ENCODE assay signal across 9 mouse cellular contexts in the genomic region with DNA sequence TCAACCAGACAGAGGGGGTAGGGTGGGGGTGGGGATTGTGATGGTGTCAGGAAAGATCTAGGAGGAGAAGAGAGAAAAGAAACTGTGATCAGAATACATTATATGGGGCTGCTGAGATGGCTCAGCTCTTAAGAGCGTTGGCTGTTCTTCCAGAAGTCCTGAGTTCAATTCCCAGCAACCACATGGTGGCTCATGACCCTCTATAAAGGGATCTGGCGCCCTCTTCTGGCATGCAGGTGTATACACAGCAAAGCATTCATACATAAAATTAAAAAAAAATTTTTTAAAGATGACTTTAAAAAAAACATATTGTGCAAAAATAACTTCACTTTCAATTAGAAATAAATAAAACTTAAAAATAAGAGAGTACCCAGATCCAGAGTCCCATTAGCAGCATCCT.
DNase-seq lines count a peak whose midpoint lies in the region; ATAC-seq lines count a peak whose summit lies in the region.
"Had no signal": no experiment of that assay in that cellular context is flagged by ENCODE, and none has a peak within 500 bp of the region (broad histone marks: within the 10 kb centered on the region; RNA-seq: fewer than 3 reads in every experiment).

No protein-coding gene starts in this region.

- no peak overlapping the region for H3K9ac ChIP-seq in hindbrain, embryonic 11.5 days (ENCODE audit: low read depth, low read length)
- no peak overlapping the region for H3K9ac ChIP-seq in hindbrain, embryonic 16.5 days (ENCODE audit: low read depth, low read length)
- no peak overlapping the region for H3K9ac ChIP-seq in forebrain, embryonic 15.5 days (replicated peaks)

- no peaks in the 10 kb centered on the region for H3K27me3 ChIP-seq in hindbrain, embryonic 11.5 days (ENCODE audit: control insufficient read depth, insufficient read depth, low read length)
- no peaks in the 10 kb centered on the region for H3K27me3 ChIP-seq in hindbrain, embryonic 16.5 days (replicated peaks; ENCODE audit: control insufficient read depth, insufficient read depth, low read length)
- H3K27me3 ChIP-seq in forebrain, embryonic 15.5 days: no peaks in the 10 kb centered on the region

- DNase-seq in hindbrain, embryonic 11.5 days (ENCODE audit: low spot score): peak; percentile 41
- DNase-seq in right cerebral cortex, postnatal 4 days: peak; percentile 66
- no peak for DNase-seq in right cerebral cortex, postnatal 25 days
- DNase-seq in cerebellum, adult 8-10 months: peak; percentile 32
- DNase-seq in mesoderm, embryonic 11.5 days (ENCODE audit: low read depth, low spot score): peak; percentile 28
- DNase-seq in ovary, postnatal 10 days (ENCODE audit: low spot score): no peak

- no peak for ATAC-seq in hindbrain, embryonic 11.5 days (ENCODE audit: low FRiP score)
- ATAC-seq in hindbrain, embryonic 16.5 days: no peak
- ATAC-seq in forebrain, embryonic 15.5 days (replicated peaks): no peak
- ATAC-seq: inflammation-experienced regulatory T-cells, adult 6 months had no signal

- H3K4me3 ChIP-seq in hindbrain, embryonic 11.5 days (ENCODE audit: low read depth, low read length): no peak overlapping the region
- H3K4me3 ChIP-seq in hindbrain, embryonic 16.5 days (ENCODE audit: low read length): no peak overlapping the region
- H3K4me3 ChIP-seq in forebrain, embryonic 15.5 days: no peak overlapping the region

- no peak overlapping the region for H3K27ac ChIP-seq in hindbrain, embryonic 11.5 days (ENCODE audit: low read depth, low read length)
- H3K27ac ChIP-seq in hindbrain, embryonic 16.5 days (ENCODE audit: low read depth, low read length): no peak overlapping the region
- H3K27ac ChIP-seq in forebrain, embryonic 15.5 days (replicated peaks): no peak overlapping the region

- H3K4me2 ChIP-seq in hindbrain, embryonic 11.5 days (replicated peaks; ENCODE audit: low read depth, low read length): no peak overlapping the region
- no peak overlapping the region for H3K4me2 ChIP-seq in hindbrain, embryonic 16.5 days (ENCODE audit: low read length)
- no peak overlapping the region for H3K4me2 ChIP-seq in forebrain, embryonic 15.5 days (replicated peaks)

- 23% methylated on average over 2 of the region's 2 CpGs for WGBS in hindbrain, embryonic 11.5 days
- 26% methylated on average over 2 of the region's 2 CpGs for WGBS in hindbrain, embryonic 16.5 days
- 21% methylated on average over 2 of the region's 2 CpGs for WGBS in forebrain, embryonic 15.5 days

- H3K36me3 ChIP-seq in hindbrain, embryonic 11.5 days (ENCODE audit: control insufficient read depth, insufficient read depth, low read length): no peaks in the 10 kb centered on the region
- H3K36me3 ChIP-seq in hindbrain, embryonic 16.5 days (ENCODE audit: control insufficient read depth, insufficient read depth, low read length): peaks cover 15% of the 10 kb centered on the region; the same call in 1 of the 2 replicates
- peaks cover 4% of the 10 kb centered on the region; the same call in 1 of the 2 replicates for H3K36me3 ChIP-seq in forebrain, embryonic 15.5 days

- no peaks in the 10 kb centered on the region for H3K4me1 ChIP-seq in hindbrain, embryonic 11.5 days (replicated peaks; ENCODE audit: control insufficient read depth, insufficient read depth, low read length)
- no peaks in the 10 kb centered on the region for H3K4me1 ChIP-seq in hindbrain, embryonic 16.5 days (ENCODE audit: control insufficient read depth, insufficient read depth, low read depth, low read length)
- no peaks in the 10 kb centered on the region for H3K4me1 ChIP-seq in forebrain, embryonic 15.5 days

- no peaks in the 10 kb centered on the region for H3K9me3 ChIP-seq in hindbrain, embryonic 11.5 days (ENCODE audit: control insufficient read depth, low read length)
- H3K9me3 ChIP-seq in hindbrain, embryonic 16.5 days (ENCODE audit: control insufficient read depth, low read length): no peaks in the 10 kb centered on the region
- H3K9me3 ChIP-seq in forebrain, embryonic 15.5 days: no peaks in the 10 kb centered on the region

Comparison
In these comparisons a context has a peak if more than half of its experiments do, and no peak if none do; other contexts are left out.
1. DNase-seq: peak in hindbrain, embryonic 11.5 days (single experiment), right cerebral cortex, postnatal 4 days (single experiment), cerebellum, adult 8-10 months (single experiment) and mesoderm, embryonic 11.5 days (single experiment); none in right cerebral cortex, postnatal 25 days (single experiment) and ovary, postnatal 10 days (single experiment).